Mouse (Mus musculus) CD4-positive, CD25-positive, alpha-beta regulatory T cell, adult 2 months (primary cell): ENCODE measurements around the gene Neurl4.

ENCODE experiments used
- DNase-seq: peaks from one replicate; pipeline ENCODE4 v3.0.0-alpha.2; 2012; ENCODE audit warnings: low read depth, low spot score

The Neurl4 gene

DNA sequence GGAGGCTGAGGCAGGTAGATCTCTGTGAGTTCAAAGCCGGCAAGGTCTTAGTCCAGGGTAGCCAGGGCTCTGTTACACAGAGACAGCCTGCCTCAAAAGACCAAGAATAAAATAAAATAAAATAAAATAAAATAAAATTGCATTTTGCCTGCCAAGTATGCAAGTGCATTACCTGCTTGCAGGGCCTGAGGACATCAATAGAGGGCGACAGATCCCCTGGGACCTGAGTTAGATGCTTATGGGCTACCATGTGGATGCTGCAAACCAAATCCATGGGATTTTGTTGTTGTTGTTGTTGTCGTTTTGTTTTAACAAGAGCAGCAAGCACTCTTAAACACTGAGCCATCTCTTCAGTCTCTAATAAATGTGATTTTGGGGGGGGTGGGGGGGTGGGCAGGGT lies 31.4 kb downstream of the Neurl4 start:
- DNase-seq: peak; percentile 52

- no peak for DNase-seq
Measured at GRCm38 (mm10) chr11:69933066-69933465, 32.2 kb downstream of the Neurl4 start.

- peak; percentile 93 for DNase-seq
Measured at GRCm38 (mm10) chr11:69934169-69934568, 33.3 kb downstream of the Neurl4 start.

DNA sequence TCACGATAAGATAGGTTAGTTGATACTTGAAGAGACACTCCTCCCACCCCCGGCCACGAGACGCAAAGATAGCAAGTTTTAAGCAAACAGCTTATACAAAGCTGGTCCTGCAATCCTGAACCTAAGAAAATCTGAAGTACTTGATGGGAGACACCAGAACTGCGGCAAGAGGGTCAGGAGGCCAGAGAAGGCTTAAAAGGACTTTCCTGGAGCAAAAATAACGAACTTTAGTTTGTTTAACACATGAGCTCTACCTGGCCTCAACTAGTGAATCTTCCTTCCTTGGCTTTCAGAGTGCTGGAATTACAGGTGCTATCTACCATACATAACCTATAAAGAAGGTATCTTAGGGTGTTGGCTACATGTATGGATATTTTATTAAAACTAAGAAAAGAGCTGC lies 33.8 kb downstream of the Neurl4 start:
- no peak for DNase-seq

- DNase-seq: peak; percentile 89
Measured at GRCm38 (mm10) chr11:69935137-69935879, 34.4 kb downstream of the Neurl4 start, which contains the start of gene Ybx2. Gene Ybx2, plus strand, starts transcription at chr11:69935796.

DNA sequence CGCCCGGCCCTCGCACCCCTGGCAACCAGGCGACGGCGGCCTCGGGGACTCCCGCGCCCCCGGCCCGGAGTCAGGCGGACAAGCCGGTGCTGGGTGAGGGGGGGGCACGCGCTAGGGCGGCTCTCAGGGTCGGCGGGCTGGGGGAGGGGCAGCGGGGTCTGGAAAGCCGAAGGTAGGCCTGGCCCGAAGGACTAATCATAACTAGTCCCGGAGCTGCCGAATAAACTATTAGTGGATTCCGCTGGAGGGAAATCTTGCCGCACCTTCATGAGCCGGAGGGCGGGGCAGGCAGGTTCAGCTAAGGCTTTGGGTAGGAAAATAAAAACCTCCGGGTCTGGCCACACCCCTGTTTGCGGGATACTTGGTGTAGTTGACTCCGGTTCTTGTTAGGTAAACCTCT lies 35.3 kb downstream of the Neurl4 start:
- peak; percentile 59 for DNase-seq

DNA sequence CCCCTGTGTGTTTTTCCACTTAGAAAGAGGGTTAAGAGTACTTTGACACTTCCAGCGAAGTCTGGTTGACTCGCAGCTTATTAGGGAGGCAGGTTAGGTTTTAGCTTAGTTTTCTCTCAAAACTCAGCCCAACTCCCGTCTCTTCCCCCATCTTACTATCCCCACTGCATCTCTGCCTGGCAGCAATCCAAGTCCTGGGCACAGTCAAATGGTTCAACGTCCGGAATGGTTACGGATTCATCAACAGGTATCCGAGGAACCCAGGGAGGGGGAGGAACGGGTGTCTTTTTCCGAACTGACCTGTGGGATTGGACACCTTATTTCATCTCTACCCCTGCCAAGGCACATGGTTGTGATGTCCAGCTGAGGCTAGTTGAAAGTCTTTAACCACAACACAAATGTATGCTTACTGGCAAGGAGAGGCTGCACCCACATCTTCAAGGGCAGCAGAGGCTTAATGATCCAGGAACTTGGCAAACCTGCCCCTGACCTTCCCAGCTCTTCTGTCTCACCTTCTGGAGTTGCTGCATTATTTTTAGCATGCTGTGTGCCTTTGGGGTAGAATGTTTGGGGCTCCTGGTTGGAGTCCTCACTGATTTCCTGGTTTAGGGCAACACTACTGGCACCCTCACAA lies 36.0 kb downstream of the Neurl4 start:
- DNase-seq: no peak

GRCm38 (mm10) chr11:69937385-69937784 lies 36.5 kb downstream of the Neurl4 start:
- no peak for DNase-seq

DNA sequence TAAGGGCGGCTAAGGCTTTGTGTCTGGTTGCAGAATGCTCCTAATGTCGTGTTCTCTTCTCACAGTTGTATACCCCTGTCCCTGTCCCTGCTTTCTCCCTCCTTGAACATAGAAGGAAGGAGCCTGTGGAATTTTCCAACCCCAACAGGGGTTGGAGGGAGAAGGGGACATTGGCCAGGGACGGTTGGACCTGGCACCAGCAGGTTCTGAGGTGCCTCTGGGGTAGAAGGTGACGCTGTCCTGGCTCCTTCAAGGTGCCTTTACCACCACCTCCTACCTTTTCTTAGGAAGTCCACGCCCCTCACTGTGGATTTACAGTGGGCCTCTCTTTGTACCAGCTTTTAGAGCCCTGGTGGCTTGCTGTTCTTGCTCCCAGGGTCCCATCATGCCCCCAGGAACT lies 37.0 kb downstream of the Neurl4 start:
- no peak for DNase-seq

- DNase-seq: no peak
Measured at GRCm38 (mm10) chr11:69938401-69938979, 37.6 kb downstream of the Neurl4 start.

DNA sequence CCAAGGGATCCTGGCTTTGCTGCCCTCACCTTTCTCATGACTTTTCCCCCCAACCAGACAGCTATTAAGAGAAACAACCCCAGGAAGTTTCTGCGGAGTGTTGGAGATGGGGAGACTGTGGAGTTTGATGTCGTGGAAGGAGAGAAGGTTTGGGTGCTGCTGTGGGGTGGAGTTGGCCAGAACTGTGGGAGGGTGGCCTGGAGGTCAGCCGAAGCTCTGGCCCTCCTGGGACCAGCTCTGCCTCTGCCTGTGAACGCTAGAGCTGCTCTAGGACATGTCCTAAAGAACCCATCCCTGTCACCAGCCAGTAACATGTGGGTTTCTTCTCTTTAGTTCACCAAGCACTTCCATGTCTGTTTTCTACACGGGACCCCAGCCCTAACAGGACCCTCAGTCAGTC lies 38.3 kb downstream of the Neurl4 start:
- DNase-seq: no peak

GRCm38 (mm10) chr11:69939731-69940130 lies 38.9 kb downstream of the Neurl4 start:
- DNase-seq: no peak

DNA sequence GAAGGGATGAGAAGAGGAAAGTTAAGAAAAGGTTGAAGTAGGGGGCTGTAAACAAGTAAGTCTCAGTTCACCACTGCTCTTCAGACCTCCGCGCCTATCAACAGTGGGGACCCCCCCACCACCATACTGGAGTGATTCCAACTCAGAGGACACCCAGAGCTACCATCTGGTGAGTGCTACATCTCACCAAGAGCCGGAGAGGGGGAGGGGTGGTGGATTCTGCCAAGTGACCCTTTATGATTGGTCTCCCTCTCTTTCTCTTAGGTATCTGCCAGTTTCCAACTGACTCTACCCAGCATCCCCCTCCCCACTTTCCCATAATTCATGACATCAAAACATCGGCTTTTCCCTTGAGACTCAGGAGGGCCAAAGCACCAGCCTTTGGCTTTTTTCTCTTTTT lies 40.1 kb downstream of the Neurl4 start:
- DNase-seq: no peak

- no peak for DNase-seq
Measured at GRCm38 (mm10) chr11:69945216-69945615, 44.3 kb downstream of the Neurl4 start.

GRCm38 (mm10) chr11:69945997-69946891 lies 45.4 kb downstream of the Neurl4 start:
- DNase-seq: no peak

GRCm38 (mm10) chr11:69947337-69948065 lies 46.6 kb downstream of the Neurl4 start:
- no peak for DNase-seq

DNA sequence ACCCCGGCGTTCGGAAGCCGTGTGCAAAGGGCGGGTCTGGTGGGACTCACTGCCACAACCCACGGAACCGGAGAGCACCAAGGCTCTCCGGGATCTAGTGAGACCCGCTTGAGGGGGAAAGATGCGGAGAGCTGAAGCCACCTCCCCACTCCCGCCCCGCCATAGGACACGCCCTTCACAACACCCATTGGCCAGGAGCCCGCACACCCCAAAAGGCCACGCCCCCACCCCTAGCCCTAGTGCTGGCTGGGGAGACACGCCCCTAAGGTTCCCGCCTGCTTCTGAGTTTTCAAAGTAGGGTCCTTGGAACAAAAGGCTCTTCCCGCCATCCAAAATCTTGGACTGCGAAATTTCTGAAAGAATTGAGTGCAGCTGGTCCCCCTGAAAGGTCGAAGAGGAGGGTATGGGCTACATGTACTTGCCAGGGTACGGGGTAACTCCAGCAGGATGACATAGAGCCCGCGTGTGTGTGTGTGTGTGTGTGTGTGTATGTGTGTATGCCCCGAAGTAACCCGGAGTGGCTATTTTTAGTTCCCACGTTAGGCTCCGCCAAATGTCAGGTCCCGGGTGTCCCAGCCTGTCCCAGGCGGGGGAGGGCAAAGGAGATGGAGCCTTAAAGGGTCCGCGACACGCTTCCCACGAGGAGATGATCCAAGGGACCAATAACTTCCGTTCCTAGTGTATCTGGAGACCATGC lies 47.3 kb downstream of the Neurl4 start, which contains the start of gene Slc2a4:
Slc2a4 (minus strand) TSS at position 123 of the 697 bp plus-strand sequence.
- peak; percentile 89 for DNase-seq

- DNase-seq: peak; percentile 91
Measured at GRCm38 (mm10) chr11:69948763-69949150, 47.9 kb downstream of the Neurl4 start.

- peak; percentile 48 for DNase-seq
Measured at GRCm38 (mm10) chr11:69950807-69951459, 50.1 kb downstream of the Neurl4 start.

- peak; percentile 39 for DNase-seq
Measured at GRCm38 (mm10) chr11:69952274-69952673, 51.4 kb downstream of the Neurl4 start.
